Mouse (Mus musculus) cortical plate, adult 2 months (tissue): ENCODE measurements around the gene Mup4. TPM values are rescaled to one million over a fixed set of nuclear protein-coding genes. Genes with fewer than 3 reads are reported as not detected.

Source experiments
- H3K27ac ChIP-seq: fragments of 200-500 bp; 2 replicates; pipeline ENCODE4 v1.5.1; 2012; ENCODE audit warnings: low read length, control low read depth, inconsistent platforms; ENCODE audit not compliant: insufficient read depth
- H3K4me1 ChIP-seq: fragments of 200-500 bp; 2 replicates; pipeline ENCODE4 v1.6.1; 2011; ENCODE audit warnings: low read length; ENCODE audit not compliant: control insufficient read depth, insufficient read depth
- H3K4me3 ChIP-seq: fragments of 200-500 bp; 2 replicates; pipeline ENCODE4 v1.5.1; 2011; ENCODE audit warnings: mild to moderate bottlenecking, low read length, control low read depth; ENCODE audit not compliant: insufficient read depth
- CTCF ChIP-seq: fragments of 200-500 bp; IDR thresholded peaks from 2 replicates; pipeline ENCODE4 v1.5.1; 2011; ENCODE audit warnings: mild to moderate bottlenecking, control low read depth, low read length; ENCODE audit not compliant: insufficient read depth; ENCODE audit errors: extremely low read depth
- POLR2A ChIP-seq: fragments of 200-500 bp; IDR thresholded peaks from 2 replicates; pipeline ENCODE4 v1.6.1; 2011; ENCODE audit warnings: mild to moderate bottlenecking, low read length, control low read depth; ENCODE audit not compliant: insufficient read depth; ENCODE audit errors: extremely low read depth
- polyA plus RNA-seq: library from polyadenylated mRNA; depleted of rRNA; stranded (reverse); fragments of >200 nt; gene quantifications from 2 replicates; pipeline ENCODE4 v1.2.3, GENCODE M21; 2012; rRNA removed

Mup4 gene
- polyA plus RNA-seq, 1 experiment, result not detected

- Histone ChIP-seq H3K4me3 (no peak within 1 kb of the TSS), H3K27ac (no peak within 1 kb of the TSS), H3K4me1 (no peaks in the 10 kb centered on the region)
- no peak for TF ChIP-seq CTCF
- TF ChIP-seq POLR2A, result no peak
Measured at GRCm38 (mm10) chr4:59914608-59915403, 45.7 kb downstream of the Mup4 start, which contains the start of gene Slc46a2. Slc46a2 (minus strand) TSS chr4:59915056.

GRCm38 (mm10) chr4:59908785-59909184 lies 51.7 kb downstream of the Mup4 start:
- no peak overlapping the region for H3K4me3 ChIP-seq
- TF ChIP-seq POLR2A (no peak), CTCF (no peak)
- H3K27ac ChIP-seq, result no peak overlapping the region
- H3K4me1 ChIP-seq, result no peaks in the 10 kb centered on the region

- Histone ChIP-seq H3K27ac (no peak overlapping the region), H3K4me3 (no peak overlapping the region), H3K4me1 (no peaks in the 10 kb centered on the region)
- TF ChIP-seq POLR2A, result no peak
- no peak for TF ChIP-seq CTCF
Measured at GRCm38 (mm10) chr4:59907657-59908230, 52.8 kb downstream of the Mup4 start.

- Histone ChIP-seq H3K27ac (no peak overlapping the region), H3K4me3 (no peak overlapping the region), H3K4me1 (no peaks in the 10 kb centered on the region)
- TF ChIP-seq POLR2A (no peak), CTCF (no peak)
Measured at GRCm38 (mm10) chr4:59907092-59907491, 53.4 kb downstream of the Mup4 start.

Other genes starting within 250 kb of the Mup4 start
- 21.9 and 22.3 TPM in 2 replicates for gene Inip, start 159.1 kb downstream of the Mup4 start, polyA plus RNA-seq
- gene Snx30, start 154.9 kb downstream of the Mup4 start, polyA plus RNA-seq, result 14.6 and 14.7 TPM in 2 replicates
- gene Slc46a2, start 45.7 kb downstream of the Mup4 start, polyA plus RNA-seq, result not detected in 2 replicates
- not detected in 2 replicates for gene Mup6, start 3.6 kb upstream of the Mup4 start, polyA plus RNA-seq
- gene Mup7, start 109.8 kb upstream of the Mup4 start, polyA plus RNA-seq, result not detected in 2 replicates
- gene Mup2, start 193.6 kb upstream of the Mup4 start, polyA plus RNA-seq, result not detected in 2 replicates